Mouse (Mus musculus) adrenal gland, adult 18-20 months (tissue): Measurements from ENCODE around the gene Gm5286. TPM values are rescaled to one million over a fixed set of nuclear protein-coding genes. Genes with fewer than 3 reads are reported as not detected.
"Not testable (repeated sequence)": the region's sequence is repeated elsewhere in the genome, so short reads cannot be mapped to it uniquely, and the experiment has no call there.

Experiments
- DNase-seq, 2 experiments: peaks; one replicate each; pipeline ENCODE4 v3.0.0; 2021 to 2022; ENCODE audit warnings: low spot score in 2 of 2
- long read RNA-seq, 2 experiments: library from polyadenylated mRNA; stranded (forward); transcript quantifications; one replicate each; pipeline ENCODE4 v2.0.0; 2021
- total RNA-seq, 2 experiments: library from RNA; stranded (reverse); gene quantifications; 1 replicate in 1 of 2; 2 replicates in 1 of 2; pipeline ENCODE4 v1.2.3; 2021

Gene Gm5286
- not detected for total RNA-seq
- long read RNA-seq, experiment 1, result 0 reads
- long read RNA-seq, experiment 2, result 0 reads

GRCm38 (mm10) chr3:94196414-94196813 is at the start of gene Gm5286:
TSS of gene Gm5286 (plus strand) at chr3:94196714.
- DNase-seq, result not testable (repeated sequence)

- not testable (repeated sequence) for DNase-seq
Measured at GRCm38 (mm10) chr3:94167351-94167750, 29.2 kb upstream of the Gm5286 start.

GRCm38 (mm10) chr3:94178093-94178492 is 18.4 kb upstream of the Gm5286 start, which contains the start of gene Gm10696:
TSS of gene Gm10696 (minus strand) at chr3:94178193.
- not testable (repeated sequence) for DNase-seq

Other genes with a start within 250 kb of the Gm5286 start
- gene Tdpoz5, start 235.4 kb upstream of the Gm5286 start, total RNA-seq, result not detected
- not detected for gene Gm9125, start 141.8 kb upstream of the Gm5286 start, total RNA-seq
- gene Gm10697, start 124.1 kb upstream of the Gm5286 start, total RNA-seq, result not detected
- not detected for gene Gm10696, start 18.5 kb upstream of the Gm5286 start, total RNA-seq
- gene Gm4778, start 67.3 kb downstream of the Gm5286 start, total RNA-seq, result not detected
- 1 to 10 TPM; 7.5 to 9.7 TPM for gene Them4, start 113.4 kb downstream of the Gm5286 start, total RNA-seq
- not detected for gene Them5, start 145.4 kb downstream of the Gm5286 start, total RNA-seq
- gene C2cd4d, start 165.7 kb downstream of the Gm5286 start, total RNA-seq, result under 1 TPM; 0.38 to 0.40 TPM
- gene Rorc, start 176.1 kb downstream of the Gm5286 start, total RNA-seq, result 10 to 100 TPM; 20.3 to 27.7 TPM
- gene Lingo4, start 201.8 kb downstream of the Gm5286 start, total RNA-seq, result under 1 TPM; 0.56 to 0.70 TPM
- gene Tdrkh, start 216.6 kb downstream of the Gm5286 start, total RNA-seq, result 10 to 100 TPM in 1 of 2 experiments, 1 to 10 TPM in 1; 8.5 to 14.3 TPM
- gene Mrpl9, start 246.6 kb downstream of the Gm5286 start, total RNA-seq, result 10 to 100 TPM; 69.9 to 77.6 TPM
- not detected for gene Oaz3, start 247.2 kb downstream of the Gm5286 start, total RNA-seq